Mouse (Mus musculus) CD4-positive helper T cell, adult 2 months (primary cell): Measurements from ENCODE around the gene Klhl3.

Experiments used
- DNase-seq: peaks from one replicate; pipeline ENCODE4 v3.0.0-alpha.2; 2012; ENCODE audit warnings: low read depth, missing footprints, low spot score

Gene Klhl3

GRCm38 (mm10) chr13:57960254-57960653, 153.1 kb downstream of the Klhl3 start:
- DNase-seq = no peak

GRCm38 (mm10) chr13:57959806-57960205, 153.6 kb downstream of the Klhl3 start:
- no peak for DNase-seq
